21 mouse cellular contexts compared by ENCODE assay signal in genomic region chr6:7375851-7376250, GRCm38 (mm10).
DNase-seq lines count a peak whose midpoint lies in the region; ATAC-seq and TF ChIP-seq lines count a peak whose summit lies in the region.
"Had no signal": no experiment of that assay in that cellular context is flagged by ENCODE, and none has a peak within 500 bp of the region (broad histone marks: within the 10 kb centered on the region; RNA-seq: fewer than 3 reads in every experiment).

No protein-coding gene starts in this region.

- H3K9ac ChIP-seq in forebrain, postnatal 0 days = no peak overlapping the region
- H3K9ac ChIP-seq in forebrain, embryonic 13.5 days = no peak overlapping the region
- no peak overlapping the region for H3K9ac ChIP-seq in midbrain, embryonic 15.5 days
- H3K9ac ChIP-seq: embryonic facial prominence, embryonic 12.5 days had no signal

- no peak overlapping the region for H3K4me3 ChIP-seq in forebrain, postnatal 0 days (ENCODE audit: low read depth, low read length)
- no peak overlapping the region for H3K4me3 ChIP-seq in forebrain, embryonic 13.5 days
- no peak overlapping the region for H3K4me3 ChIP-seq in midbrain, embryonic 15.5 days
- no peak overlapping the region for H3K4me3 ChIP-seq in midbrain, embryonic 10.5 days
- H3K4me3 ChIP-seq: embryonic facial prominence, embryonic 10.5 days; embryonic facial prominence, embryonic 12.5 days had no signal

- no peaks in the 10 kb centered on the region for H3K27me3 ChIP-seq in forebrain, postnatal 0 days (ENCODE audit: insufficient read depth, low read length)
- no peaks in the 10 kb centered on the region for H3K27me3 ChIP-seq in forebrain, embryonic 13.5 days
- H3K27me3 ChIP-seq in midbrain, embryonic 15.5 days (replicated peaks) = no peaks in the 10 kb centered on the region
- no peaks in the 10 kb centered on the region for H3K27me3 ChIP-seq in midbrain, embryonic 10.5 days (ENCODE audit: low read depth, poor library complexity, severe bottlenecking)
- H3K27me3 ChIP-seq: embryonic facial prominence, embryonic 12.5 days had no signal

- H3K4me1 ChIP-seq in forebrain, postnatal 0 days (ENCODE audit: insufficient read depth) = no peaks in the 10 kb centered on the region
- H3K4me1 ChIP-seq in forebrain, embryonic 13.5 days = peaks cover 5% of the 10 kb centered on the region
- no peaks in the 10 kb centered on the region for H3K4me1 ChIP-seq in midbrain, embryonic 15.5 days
- no peaks in the 10 kb centered on the region for H3K4me1 ChIP-seq in midbrain, embryonic 10.5 days

- no peak for DNase-seq in forebrain, postnatal 0 days
- no peak for DNase-seq in midbrain, embryonic 10.5 days (ENCODE audit: low spot score)
- peak; percentile 35 for DNase-seq in 3T3-L1 (ENCODE audit: low read depth, low spot score)
- DNase-seq in NIH3T3 (ENCODE audit: low read depth) = peak; percentile 7
- no peak for DNase-seq in retina, embryonic 14.5 days (ENCODE audit: low spot score)
- DNase-seq in cerebellum, postnatal 10 days = no peak
- DNase-seq: adrenal gland, adult 2 months; adrenal gland, postnatal 10 days; adrenal gland, postnatal 25 days; cerebellum, adult 11 months; cerebellum, adult 18-20 months; cerebellum, adult 8-10 months; cerebellum, adult 9-11 months; cerebellum, postnatal 25 days had no signal

- WGBS in forebrain, postnatal 0 days = 68% methylated on average over 2 of the region's 2 CpGs
- WGBS in forebrain, embryonic 13.5 days = 87% methylated on average over 2 of the region's 2 CpGs
- WGBS in midbrain, embryonic 15.5 days = 67% methylated on average over 2 of the region's 2 CpGs
- 88% methylated on average over 2 of the region's 2 CpGs for WGBS in midbrain, embryonic 10.5 days

- no peaks in the 10 kb centered on the region for H3K36me3 ChIP-seq in forebrain, postnatal 0 days (ENCODE audit: insufficient read depth)
- no peaks in the 10 kb centered on the region for H3K36me3 ChIP-seq in forebrain, embryonic 13.5 days (ENCODE audit: poor library complexity, severe bottlenecking)
- no peaks in the 10 kb centered on the region for H3K36me3 ChIP-seq in midbrain, embryonic 15.5 days (replicated peaks)
- H3K36me3 ChIP-seq in midbrain, embryonic 10.5 days = no peaks in the 10 kb centered on the region
- H3K36me3 ChIP-seq: embryonic facial prominence, embryonic 10.5 days; embryonic facial prominence, embryonic 12.5 days; G1E had no signal

- no peaks in the 10 kb centered on the region for H3K9me3 ChIP-seq in forebrain, postnatal 0 days (ENCODE audit: low read length)
- H3K9me3 ChIP-seq in forebrain, embryonic 13.5 days (replicated peaks) = no peaks in the 10 kb centered on the region
- H3K9me3 ChIP-seq in midbrain, embryonic 15.5 days = no peaks in the 10 kb centered on the region
- H3K9me3 ChIP-seq in midbrain, embryonic 10.5 days (replicated peaks) = no peaks in the 10 kb centered on the region
- H3K9me3 ChIP-seq: embryonic facial prominence, embryonic 10.5 days; embryonic facial prominence, embryonic 12.5 days; G1E had no signal

- no peak for TF ChIP-seq CTCF in forebrain, postnatal 0 days (IDR thresholded peaks at IDR 0.05; ENCODE audit: low read depth)

- no peak overlapping the region for H3K27ac ChIP-seq in forebrain, postnatal 0 days (ENCODE audit: low read depth, low read length)
- no peak overlapping the region for H3K27ac ChIP-seq in forebrain, embryonic 13.5 days
- no peak overlapping the region for H3K27ac ChIP-seq in midbrain, embryonic 15.5 days
- no peak overlapping the region for H3K27ac ChIP-seq in midbrain, embryonic 10.5 days (replicated peaks)
- H3K27ac ChIP-seq: embryonic facial prominence, embryonic 10.5 days; embryonic facial prominence, embryonic 12.5 days had no signal

- 0 out of 2 replicates have a peak, but pooled peaks have one; percentile 18 for ATAC-seq in forebrain, postnatal 0 days
- ATAC-seq in forebrain, embryonic 13.5 days = no peak
- peak; percentile 55; the same call in 1 of the 2 replicates for ATAC-seq in midbrain, embryonic 15.5 days (replicated peaks)
- ATAC-seq: forebrain, embryonic 14.5 days; forebrain, embryonic 16.5 days had no signal

- H3K4me2 ChIP-seq in forebrain, postnatal 0 days (ENCODE audit: low read depth) = no peak overlapping the region
- H3K4me2 ChIP-seq in forebrain, embryonic 13.5 days = no peak overlapping the region
- no peak overlapping the region for H3K4me2 ChIP-seq in midbrain, embryonic 15.5 days
- H3K4me2 ChIP-seq: embryonic facial prominence, embryonic 12.5 days had no signal

Comparison
In these comparisons a context has a peak if more than half of its experiments do, and no peak if none do; other contexts are left out.
1. DNase-seq: peak in 3T3-L1 (single experiment) and NIH3T3 (single experiment); none in forebrain, postnatal 0 days (single experiment), midbrain, embryonic 10.5 days (single experiment), retina, embryonic 14.5 days (single experiment) and cerebellum, postnatal 10 days (0 of 2).